Mouse (Mus musculus): ENCODE measurements at regions not wholly inside any gene's neighbourhood (a gene's known extent, or its start where the extent isn't known, plus 50 kb on each side); places are given as distances from the start of the nearest gene placed in this dataset.

DNA sequence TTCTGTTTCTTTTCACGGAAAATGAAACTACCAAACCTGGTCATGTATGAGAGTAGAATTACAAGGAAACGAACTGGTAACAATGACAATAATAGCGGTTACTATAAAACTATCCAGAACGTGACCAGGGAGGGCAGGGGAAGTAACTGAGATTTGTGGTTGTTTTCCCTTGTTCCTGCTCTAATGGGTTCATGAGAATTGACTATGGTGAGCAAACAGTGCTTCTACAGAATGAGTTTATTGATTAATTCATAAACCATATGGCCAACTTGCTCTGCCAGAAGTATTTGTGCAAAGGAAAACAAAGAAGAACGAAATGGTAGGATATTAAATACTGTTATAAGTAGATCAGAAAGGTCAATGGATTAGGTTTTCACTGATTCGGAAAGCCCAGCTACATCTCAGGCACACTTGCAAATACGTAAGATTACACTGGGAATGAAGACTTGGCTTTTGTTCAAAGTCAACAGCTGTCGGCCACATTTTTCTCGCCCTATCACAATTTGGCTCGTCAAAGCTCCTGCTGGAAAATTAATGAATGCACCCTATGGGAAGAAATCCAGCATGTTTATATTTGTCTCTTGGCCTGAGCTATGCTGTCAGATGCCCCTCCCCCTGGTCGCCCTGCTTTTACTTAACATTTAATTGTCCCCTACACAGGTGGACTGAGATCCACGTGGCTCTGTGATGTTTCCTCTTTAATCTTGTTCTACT is 73.6 kb upstream of the Tent5a start:
- TF ChIP-seq CTCF (conservative IDR thresholded peaks at IDR 0.05; ENCODE audit: low read length): no peak
- TF ChIP-seq NANOG (IDR thresholded peaks at IDR 0.05; ENCODE audit: borderline replicate concordance, low read length): no peak

All from E14TG2a.4 (cell line).